Mouse (Mus musculus): Measurements from ENCODE around the gene Gm21988.

Gm21988 gene

GRCm38 (mm10) chr11:70218039-70218438 lies 21.6 kb downstream of the Gm21988 start:
- 87% methylated on average over 4 of the region's 4 CpGs for WGBS

GRCm38 (mm10) chr11:70216103-70216502 lies 23.5 kb downstream of the Gm21988 start:
- WGBS, result 68% methylated on average over 3 of the region's 3 CpGs

- 36% methylated on average over 22 of the region's 22 CpGs for WGBS
Observed at GRCm38 (mm10) chr11:70215301-70215700, 24.3 kb downstream of the Gm21988 start.

GRCm38 (mm10) chr11:70214856-70215209 lies 24.8 kb downstream of the Gm21988 start:
- 28% methylated on average over 18 of the region's 18 CpGs for WGBS

GRCm38 (mm10) chr11:70214191-70214855 lies 25.3 kb downstream of the Gm21988 start:
- 1% methylated on average over 46 of the region's 46 CpGs for WGBS

- 4% methylated on average over 26 of the region's 26 CpGs for WGBS
Observed at GRCm38 (mm10) chr11:70213736-70214135, 25.9 kb downstream of the Gm21988 start.

- WGBS, result 5% methylated on average over 9 of the region's 9 CpGs
Observed at GRCm38 (mm10) chr11:70212896-70213295, 26.7 kb downstream of the Gm21988 start.

GRCm38 (mm10) chr11:70212423-70212822 lies 27.2 kb downstream of the Gm21988 start, which contains the start of gene Slc16a11:
Slc16a11 (plus strand) TSS chr11:70212752.
- 51% methylated on average over 6 of the region's 6 CpGs for WGBS

- 77% methylated on average over 6 of the region's 6 CpGs for WGBS
Observed at GRCm38 (mm10) chr11:70211972-70212371, 27.7 kb downstream of the Gm21988 start.

GRCm38 (mm10) chr11:70210681-70211080 lies 28.9 kb downstream of the Gm21988 start:
- 93% methylated on average over 2 of the region's 2 CpGs for WGBS

GRCm38 (mm10) chr11:70208778-70209388 lies 30.7 kb downstream of the Gm21988 start:
- WGBS, result 86% methylated on average over 5 of the region's 5 CpGs

- WGBS, result 83% methylated on average over 7 of the region's 7 CpGs
Observed at GRCm38 (mm10) chr11:70207283-70207682, 32.3 kb downstream of the Gm21988 start.

- WGBS, result 55% methylated on average over 2 of the region's 2 CpGs
Observed at GRCm38 (mm10) chr11:70206801-70207200, 32.8 kb downstream of the Gm21988 start.

- whole genome bisulfite sequencing, result 44% methylated on average over 5 of the region's 5 CpGs
Observed at GRCm38 (mm10) chr11:70201691-70202090, 37.9 kb downstream of the Gm21988 start.

- 93% methylated on average over 5 of the region's 5 CpGs for WGBS
Observed at GRCm38 (mm10) chr11:70200036-70200608, 39.5 kb downstream of the Gm21988 start.

GRCm38 (mm10) chr11:70199107-70199506 lies 40.5 kb downstream of the Gm21988 start:
- 86% methylated on average over 8 of the region's 8 CpGs for WGBS

- 92% methylated on average over 3 of the region's 3 CpGs for WGBS
Observed at GRCm38 (mm10) chr11:70198332-70198731, 41.3 kb downstream of the Gm21988 start.

- 69% methylated on average over 11 of the region's 11 CpGs for WGBS
Observed at GRCm38 (mm10) chr11:70193354-70194285, 46.0 kb downstream of the Gm21988 start.

- 80% methylated on average over 4 of the region's 4 CpGs for WGBS
Observed at GRCm38 (mm10) chr11:70192157-70192556, 47.5 kb downstream of the Gm21988 start.

GRCm38 (mm10) chr11:70191188-70191587 lies 48.4 kb downstream of the Gm21988 start:
- 82% methylated on average over 6 of the region's 6 CpGs for WGBS

GRCm38 (mm10) chr11:70189319-70190134 lies 50.1 kb downstream of the Gm21988 start:
- WGBS, result 88% methylated on average over 28 of the region's 28 CpGs
